Mouse (Mus musculus) brain, adult 2 months (tissue): Measurements from ENCODE around the gene Rrp15.
"Not testable (repeated sequence)": the region's sequence is repeated elsewhere in the genome, so short reads cannot be mapped to it uniquely, and the experiment has no call there.

ENCODE experiments used
- DNase-seq: peaks from one replicate; pipeline ENCODE4 v3.0.0; 2011; ENCODE audit warnings: low read depth, low spot score

Gene Rrp15

DNA sequence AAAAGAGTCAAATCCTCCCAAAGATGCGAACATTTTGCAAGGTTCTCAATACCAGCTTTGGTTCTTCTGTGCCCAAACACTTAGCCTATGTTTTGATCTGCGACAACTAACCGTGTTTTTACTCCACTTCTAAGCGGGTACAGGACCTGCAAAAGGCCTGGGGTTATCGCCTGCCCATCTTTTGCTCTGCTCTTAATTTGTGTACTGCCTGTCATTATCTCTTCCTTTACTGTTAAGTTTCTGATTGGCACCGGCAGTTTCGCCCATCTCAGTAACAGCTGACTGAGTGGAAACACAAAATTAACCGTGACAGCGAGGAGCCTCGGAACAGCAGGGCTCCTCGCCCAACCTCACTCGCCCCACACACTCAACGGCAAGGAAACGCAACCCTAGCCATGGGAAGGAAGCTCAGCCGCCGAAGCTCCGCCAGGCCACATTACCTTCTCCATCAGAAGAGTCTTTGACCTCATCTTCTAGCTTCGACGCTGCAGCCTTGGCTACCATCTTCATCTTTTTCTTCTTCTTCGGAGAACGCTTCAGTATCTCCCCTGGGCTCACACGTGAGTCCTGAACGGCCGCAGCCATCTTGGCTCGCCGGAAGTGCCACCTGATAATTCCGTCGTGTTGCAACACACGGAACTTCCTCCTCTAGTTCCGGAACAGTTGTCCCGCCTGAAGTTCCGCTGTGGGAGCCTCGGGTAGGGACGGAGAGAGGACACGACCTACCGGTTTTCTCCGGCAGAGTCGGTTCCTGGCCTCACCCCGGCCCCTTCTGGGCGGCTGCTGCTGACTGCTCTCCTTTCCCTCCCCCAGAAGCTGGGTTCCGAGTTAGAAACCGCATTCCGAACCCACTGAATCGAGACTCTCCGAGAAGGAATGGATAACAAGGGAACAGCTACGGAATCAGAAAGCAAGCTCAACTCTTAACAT, at the start of gene Rrp15:
TSS of gene Rrp15 (minus strand) at position 635 of the 930 bp plus-strand sequence.
- peak; percentile 94 for DNase-seq

GRCm38 (mm10) chr1:186797991-186798390, 48.8 kb upstream of the Rrp15 start:
- no peak for DNase-seq

DNA sequence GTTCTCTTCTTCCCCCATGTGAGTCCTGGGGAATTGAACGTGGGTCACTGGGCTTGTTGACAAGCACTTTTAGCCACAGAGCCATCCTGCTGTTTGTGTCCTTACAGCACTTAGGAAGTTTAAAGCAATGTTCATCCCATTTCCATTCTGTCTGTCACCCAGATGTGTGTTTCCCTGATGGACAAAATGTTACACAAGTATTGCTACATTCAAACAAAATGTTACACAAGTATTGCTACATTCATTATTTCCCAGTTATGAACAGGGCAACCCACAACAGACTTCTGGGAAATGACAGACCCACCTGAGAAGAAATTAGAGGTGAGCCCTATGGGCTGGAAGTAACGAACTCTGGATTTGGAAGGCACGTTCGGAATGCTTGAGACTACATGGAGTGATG, 36.2 kb upstream of the Rrp15 start:
- no peak for DNase-seq

DNA sequence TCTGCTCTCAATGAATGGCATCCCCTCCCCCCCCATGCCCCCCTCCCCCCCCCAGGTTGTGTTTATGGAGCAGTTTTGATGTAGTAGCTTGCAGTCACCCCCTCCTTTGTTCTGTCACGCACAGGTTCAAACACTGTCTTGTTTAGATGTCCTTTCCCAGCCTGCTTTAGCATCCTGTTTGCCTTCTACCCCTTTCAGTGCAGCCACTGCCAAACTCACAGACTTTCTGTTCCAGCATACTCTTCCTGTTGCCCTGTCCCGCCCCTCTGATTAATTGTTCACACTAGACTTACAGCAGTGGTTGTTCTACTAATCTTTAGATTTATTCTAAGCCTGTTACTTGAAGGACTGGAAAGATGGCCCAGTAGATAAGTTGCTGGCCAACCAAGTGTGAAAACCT, 31.7 kb upstream of the Rrp15 start:
- no peak for DNase-seq

- DNase-seq, result no peak
Measured at GRCm38 (mm10) chr1:186773124-186773523, 24.0 kb upstream of the Rrp15 start.

DNA sequence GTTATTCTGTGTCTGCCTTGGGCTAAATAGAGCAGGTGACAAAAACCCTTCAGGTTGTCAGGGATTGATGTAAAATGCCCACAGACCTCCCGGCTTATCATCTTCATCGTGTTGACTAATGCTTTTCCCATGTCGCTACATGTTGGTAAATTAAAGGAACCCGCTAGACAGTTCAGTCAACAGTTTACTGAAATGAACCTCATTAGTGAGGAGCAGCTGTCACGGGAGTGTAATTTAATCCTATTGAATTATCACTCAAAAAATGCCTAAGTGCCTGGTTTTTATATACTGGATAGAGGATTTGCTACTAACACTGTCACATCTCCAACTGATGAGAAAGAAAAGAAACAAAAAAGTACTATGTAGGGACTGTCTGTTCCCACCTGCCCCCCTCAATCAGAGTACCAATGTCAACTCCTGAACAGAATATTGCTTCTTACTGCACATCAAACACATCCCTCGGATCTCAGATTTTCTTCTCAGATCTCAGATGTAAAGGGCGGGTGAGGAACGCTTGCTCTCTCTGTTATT, 23.5 kb upstream of the Rrp15 start:
- DNase-seq, result no peak

DNA sequence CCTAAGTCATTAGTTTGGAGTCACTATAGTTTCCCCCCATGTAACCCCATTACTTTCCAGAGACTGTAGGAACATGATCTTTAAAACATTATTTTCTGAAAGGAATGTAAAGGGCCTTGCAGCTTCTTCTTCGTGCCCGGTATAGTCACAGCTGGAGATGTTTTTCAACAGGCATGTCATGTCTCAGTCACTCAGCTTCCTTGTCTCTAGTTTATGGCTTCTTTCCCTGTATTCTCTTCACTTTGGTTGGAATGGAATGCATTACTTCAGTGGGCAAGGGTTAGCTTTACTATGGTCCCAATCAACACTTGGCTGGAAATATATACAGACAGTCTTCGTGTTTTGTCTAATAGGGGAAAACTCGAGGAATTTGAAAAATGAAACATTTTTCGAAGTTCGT, 22.8 kb upstream of the Rrp15 start:
- no peak for DNase-seq

DNA sequence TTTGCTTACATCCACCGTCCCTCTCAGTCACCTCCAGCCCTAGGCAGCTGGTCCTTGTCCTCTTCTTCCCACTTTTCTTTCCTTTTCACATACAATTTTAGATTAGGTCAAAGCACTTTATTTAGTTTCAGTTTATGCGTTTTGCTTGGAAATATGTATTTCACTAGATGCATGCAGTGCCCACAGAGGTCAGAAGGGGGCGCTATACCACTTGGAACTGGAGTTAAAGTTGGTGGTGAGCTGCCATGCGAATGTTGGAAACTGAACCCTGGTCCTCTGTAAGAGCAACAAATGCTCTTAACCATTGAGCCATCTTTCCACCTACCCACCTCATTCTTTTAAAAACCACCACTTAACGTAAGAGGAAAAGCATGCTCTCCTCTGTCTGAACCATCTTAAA, 21.5 kb upstream of the Rrp15 start:
- no peak for DNase-seq

DNA sequence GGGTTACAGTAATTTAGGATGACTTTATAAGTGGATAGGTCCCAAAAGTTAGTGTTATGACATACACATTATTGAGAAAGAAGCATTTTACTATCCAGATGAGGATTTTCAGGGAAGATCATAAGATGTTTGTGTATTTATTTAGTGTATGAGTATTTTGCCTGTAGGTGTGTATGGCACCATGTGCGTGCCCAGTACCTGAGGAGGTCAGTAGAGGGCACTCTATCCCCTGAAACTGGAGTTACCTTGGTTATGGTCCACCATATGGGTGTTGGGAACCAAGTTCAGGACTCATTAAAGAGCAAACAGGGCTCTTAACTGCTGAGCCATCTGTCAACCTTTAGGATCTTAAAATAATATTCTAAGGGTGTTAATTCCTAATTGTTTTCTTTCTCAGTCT, 19.2 kb upstream of the Rrp15 start:
- DNase-seq, result no peak

DNA sequence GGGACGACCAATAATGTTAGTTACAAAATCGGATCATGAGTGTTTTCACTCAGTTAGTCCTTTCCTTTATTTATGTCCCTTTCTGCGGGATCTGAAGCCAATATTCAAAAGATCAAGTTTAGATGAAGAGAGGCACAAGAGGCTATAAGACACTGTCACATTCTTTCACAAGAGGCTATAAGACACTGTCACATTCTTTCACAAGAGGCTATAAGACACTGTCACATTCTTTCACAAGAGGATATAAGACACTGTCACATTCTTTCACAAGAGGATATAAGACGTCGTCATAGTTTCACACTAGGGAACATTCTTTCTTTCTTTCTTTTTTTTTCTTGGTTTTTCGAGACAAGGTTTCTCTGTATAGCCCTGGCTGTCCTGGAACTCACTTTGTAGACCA, 14.3 kb upstream of the Rrp15 start:
- not testable (repeated sequence) for DNase-seq

GRCm38 (mm10) chr1:186749675-186750283, 621 bp upstream of the Rrp15 start:
- DNase-seq, result no peak

GRCm38 (mm10) chr1:186739828-186740227, 9.3 kb downstream of the Rrp15 start:
- no peak for DNase-seq

DNA sequence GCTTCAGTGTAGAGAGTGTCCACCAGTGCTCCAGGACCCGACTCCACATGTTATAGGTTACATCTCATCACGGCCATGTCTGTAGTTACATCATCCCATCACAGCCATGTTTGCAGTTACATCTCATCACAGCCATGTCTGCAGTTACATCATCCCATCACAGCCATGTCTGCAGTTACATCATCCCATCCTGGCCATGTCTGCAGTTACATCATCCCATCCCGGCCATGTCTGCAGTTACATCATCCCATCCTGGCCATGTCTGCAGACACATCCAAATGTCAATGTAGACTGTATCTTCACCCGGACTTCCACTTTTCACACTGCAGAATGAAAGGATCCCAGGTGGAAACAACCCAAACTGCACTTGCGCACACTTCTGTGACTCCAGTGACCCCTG, 13.6 kb downstream of the Rrp15 start:
- no peak for DNase-seq

DNA sequence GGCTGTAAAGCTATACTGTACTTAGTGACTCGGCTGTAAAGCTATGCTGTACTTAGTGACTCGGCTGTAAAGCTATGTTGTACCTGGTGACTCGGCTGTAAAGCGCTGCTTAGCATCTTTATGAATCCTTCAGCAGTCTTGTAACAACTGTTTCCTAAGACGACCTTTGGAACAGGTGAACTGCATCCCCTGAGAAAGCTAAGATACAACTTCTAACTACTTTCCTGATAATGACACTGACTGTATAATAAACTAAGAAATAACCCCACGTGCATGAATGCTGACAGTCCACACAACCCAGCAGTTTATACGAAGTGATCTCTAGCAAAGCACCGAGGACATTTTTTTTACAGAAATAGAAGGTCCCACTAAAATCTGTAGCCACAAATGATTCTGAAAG, 16.1 kb downstream of the Rrp15 start:
- no peak for DNase-seq

- no peak for DNase-seq
Measured at GRCm38 (mm10) chr1:186728778-186729177, 20.4 kb downstream of the Rrp15 start.

- no peak for DNase-seq
Measured at GRCm38 (mm10) chr1:186726117-186726516, 23.0 kb downstream of the Rrp15 start.

GRCm38 (mm10) chr1:186722299-186722698, 26.9 kb downstream of the Rrp15 start:
- no peak for DNase-seq

DNA sequence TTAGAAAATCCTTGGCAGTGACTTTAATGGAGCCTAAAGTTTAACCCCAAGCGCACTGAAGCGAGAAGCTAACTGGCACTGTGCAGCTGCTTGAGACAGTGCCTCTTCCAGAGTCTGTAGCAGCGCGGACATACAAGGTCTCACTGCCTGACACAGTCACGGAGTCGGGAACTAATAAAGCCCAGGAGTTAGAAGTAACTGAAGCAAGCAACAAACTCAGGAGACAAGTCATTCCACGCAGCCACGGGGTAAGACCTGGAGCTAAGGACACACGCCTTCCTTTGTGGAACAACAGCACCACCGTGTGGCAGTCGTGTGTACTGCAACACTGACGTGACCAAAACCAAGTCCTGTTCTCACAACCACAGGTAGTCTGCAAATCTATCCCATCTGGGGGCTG, 27.3 kb downstream of the Rrp15 start:
- peak; percentile 89 for DNase-seq

DNA sequence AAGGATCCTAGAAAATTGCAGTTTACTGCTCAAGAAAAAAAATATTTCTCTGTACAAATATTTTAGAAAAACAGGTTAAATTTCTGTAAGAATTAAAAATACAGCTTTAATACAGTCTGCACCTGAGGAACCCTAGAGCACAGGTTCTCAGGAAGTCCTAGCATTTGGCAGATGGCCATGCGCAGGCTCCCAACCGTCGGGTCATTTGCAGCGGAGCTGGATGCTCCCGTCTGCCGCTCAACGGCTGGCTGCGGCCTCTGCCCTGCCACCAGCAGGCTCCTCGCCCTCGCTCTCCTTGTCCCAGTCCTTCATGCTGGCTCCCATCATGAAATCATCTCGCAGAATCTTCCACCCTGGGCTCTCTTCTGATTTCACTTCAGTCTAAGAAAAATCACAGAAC, 28.0 kb downstream of the Rrp15 start:
- no peak for DNase-seq

DNA sequence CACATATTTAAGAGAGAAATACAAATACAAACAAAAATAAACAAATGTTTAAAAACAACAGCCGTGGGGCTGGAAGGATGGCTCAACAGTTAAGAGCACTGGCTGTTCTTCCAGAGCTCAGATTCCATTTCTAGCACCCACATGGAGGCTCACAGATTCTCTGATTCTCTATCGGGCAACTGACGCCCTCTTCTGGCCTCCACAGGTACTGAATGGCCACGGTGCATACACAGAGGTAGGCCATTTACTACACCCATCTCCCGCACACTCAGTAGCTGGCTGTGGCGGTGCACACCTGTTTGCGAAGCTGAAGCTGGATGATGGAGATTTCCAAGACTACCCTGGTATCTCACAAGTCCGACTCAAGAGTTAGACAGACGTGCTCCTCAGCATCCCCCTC, 29.4 kb downstream of the Rrp15 start:
- no peak for DNase-seq

DNA sequence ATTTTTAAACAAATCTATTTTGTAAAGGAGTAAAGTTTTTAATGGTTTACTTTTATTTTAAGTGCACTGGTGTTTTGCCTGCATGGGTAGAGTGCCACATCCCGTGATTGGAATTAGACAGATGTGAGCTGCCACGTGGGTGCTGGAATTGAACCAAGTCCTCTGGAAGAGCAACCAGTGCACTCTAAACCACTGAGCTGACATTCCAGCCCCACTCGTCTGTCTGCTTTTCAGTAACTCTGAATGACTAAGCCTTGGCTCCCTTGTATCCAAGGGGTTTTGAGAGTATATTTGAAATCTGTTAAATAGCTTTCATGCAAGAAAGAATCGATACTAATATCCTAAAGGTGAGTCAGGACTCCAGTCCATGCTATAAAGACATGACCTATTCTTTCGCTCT, 30.3 kb downstream of the Rrp15 start:
- no peak for DNase-seq

DNA sequence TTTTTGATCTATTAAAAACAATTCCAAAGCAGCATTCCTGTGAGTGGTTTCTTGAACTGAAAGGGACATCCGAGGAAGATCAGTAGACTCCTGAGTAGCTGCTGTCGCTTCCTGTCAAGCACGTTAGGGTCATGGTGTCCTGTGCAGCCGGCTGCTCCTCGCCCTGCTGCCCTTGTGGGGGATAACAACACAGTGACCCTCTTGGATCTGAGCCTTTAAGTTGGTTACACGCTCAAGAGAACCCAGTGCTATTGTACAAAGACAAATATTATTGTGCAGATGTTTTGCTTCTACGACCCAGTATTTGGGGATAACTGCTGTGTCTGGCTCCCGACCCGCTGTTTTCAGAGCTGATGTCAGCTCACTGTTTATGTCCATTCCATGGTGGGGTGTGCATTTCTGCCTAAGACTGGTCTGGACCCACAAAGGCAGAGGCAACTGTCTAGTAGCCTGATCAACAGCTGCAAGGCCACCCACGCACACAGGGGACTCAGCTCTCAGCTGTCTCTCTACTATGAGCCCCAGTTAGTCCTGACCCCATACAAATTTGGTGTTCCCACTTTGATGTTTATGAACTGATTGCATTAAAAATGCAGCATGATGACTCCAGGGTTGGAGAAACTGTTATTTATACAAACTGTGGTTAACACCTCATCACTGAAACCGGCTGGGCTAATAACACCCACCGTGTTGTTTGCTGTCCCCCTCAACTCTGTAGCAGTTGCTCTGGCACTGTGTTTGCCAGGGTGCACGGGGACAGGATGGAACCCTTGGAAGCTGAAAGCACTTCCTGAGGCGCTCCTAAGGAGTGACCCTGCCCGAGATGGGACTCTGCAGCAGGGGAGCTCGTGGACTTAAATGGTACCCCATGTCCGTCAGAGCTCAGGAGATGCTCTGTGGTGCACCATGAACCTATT, 33.9 kb downstream of the Rrp15 start:
- no peak for DNase-seq
